Comparison of ENCODE assay signal across 8 mouse cellular contexts in the genomic region with DNA sequence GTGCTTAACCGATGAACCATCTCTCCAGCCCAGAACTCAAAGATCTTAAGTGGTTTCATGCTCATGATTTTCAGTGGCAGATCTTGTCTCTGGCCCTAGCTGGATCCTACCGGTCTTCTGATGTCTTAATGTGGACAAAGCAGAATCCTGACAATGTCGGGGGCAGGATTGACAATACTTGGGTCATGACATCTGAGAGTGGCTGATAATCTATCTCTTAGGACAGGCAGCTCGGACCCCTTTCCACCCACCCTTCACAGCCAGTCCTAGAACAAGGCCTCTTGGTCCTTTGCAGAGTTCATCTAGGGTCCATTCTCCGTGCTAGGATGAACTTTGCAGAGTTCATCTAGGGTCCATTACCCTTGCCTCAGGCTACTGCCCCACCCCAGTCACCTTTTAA. TPM values are rescaled to one million over a fixed set of nuclear protein-coding genes. Genes with fewer than 3 reads are reported as not detected.
DNase-seq lines count a peak whose midpoint lies in the region; ATAC-seq and TF ChIP-seq lines count a peak whose summit lies in the region.

No protein-coding gene starts in this region.

- peaks cover 31% of the 10 kb centered on the region for H3K4me1 ChIP-seq in heart, postnatal 0 days (ENCODE audit: control insufficient read depth, insufficient read depth)
- peaks cover 27% of the 10 kb centered on the region for H3K4me1 ChIP-seq in embryonic facial prominence, embryonic 14.5 days (ENCODE audit: control insufficient read depth, insufficient read depth, low read length)
- H3K4me1 ChIP-seq in limb, embryonic 10.5 days: peaks cover 51% of the 10 kb centered on the region
- peaks cover 23% of the 10 kb centered on the region for H3K4me1 ChIP-seq in midbrain, embryonic 16.5 days (ENCODE audit: control insufficient read depth, insufficient read depth, low read length)

- peak overlapping the region; percentile 100 for H3K4me2 ChIP-seq in heart, postnatal 0 days (ENCODE audit: low read depth, low read length)
- H3K4me2 ChIP-seq in embryonic facial prominence, embryonic 14.5 days (ENCODE audit: low read depth, low read length): peak overlapping the region; percentile 94
- peak overlapping the region; percentile 91 for H3K4me2 ChIP-seq in midbrain, embryonic 16.5 days (ENCODE audit: low read length)

- DNase-seq in heart, postnatal 0 days (ENCODE audit: low spot score): no peak
- DNase-seq in heart, adult 8-10 months (ENCODE audit: low spot score): no peak
- no peak for DNase-seq in embryonic facial prominence, embryonic 14.5 days (ENCODE audit: low spot score)
- no peak for DNase-seq in limb, embryonic 10.5 days (ENCODE audit: low spot score)
- DNase-seq in spleen, postnatal 4 days (ENCODE audit: low spot score in 2 of 2): no peak
- no peak for DNase-seq in frontal cortex, adult 2 months (ENCODE audit: extremely low spot score in 1 of 2, low spot score in 1 of 2)

- H3K9me3 ChIP-seq in heart, postnatal 0 days (replicated peaks; ENCODE audit: control insufficient read depth, low read length): no peaks in the 10 kb centered on the region
- H3K9me3 ChIP-seq in embryonic facial prominence, embryonic 14.5 days (ENCODE audit: control insufficient read depth, low read length): no peaks in the 10 kb centered on the region
- H3K9me3 ChIP-seq in limb, embryonic 10.5 days (replicated peaks): no peaks in the 10 kb centered on the region
- no peaks in the 10 kb centered on the region for H3K9me3 ChIP-seq in midbrain, embryonic 16.5 days (replicated peaks; ENCODE audit: control insufficient read depth, low read length, poor library complexity, severe bottlenecking)

- no peaks in the 10 kb centered on the region for H3K27me3 ChIP-seq in heart, postnatal 0 days (ENCODE audit: control insufficient read depth, insufficient read depth, low read length)
- H3K27me3 ChIP-seq in embryonic facial prominence, embryonic 14.5 days (replicated peaks; ENCODE audit: control insufficient read depth, insufficient read depth, low read length): no peaks in the 10 kb centered on the region
- peaks cover 16% of the 10 kb centered on the region for H3K27me3 ChIP-seq in limb, embryonic 10.5 days (ENCODE audit: low read depth, poor library complexity, severe bottlenecking)
- no peaks in the 10 kb centered on the region for H3K27me3 ChIP-seq in midbrain, embryonic 16.5 days (ENCODE audit: control insufficient read depth, insufficient read depth, low read depth, low read length)

- TF ChIP-seq CTCF in heart, postnatal 0 days (IDR thresholded peaks at IDR 0.05; ENCODE audit: low read depth): no peak

- H3K4me3 ChIP-seq in heart, postnatal 0 days (ENCODE audit: low read depth, low read length): peak overlapping the region; percentile 95; the same call in 1 of the 2 replicates
- peak overlapping the region; percentile 91 for H3K4me3 ChIP-seq in embryonic facial prominence, embryonic 14.5 days (ENCODE audit: low read depth, low read length)
- peak overlapping the region; percentile 90; the same call in 1 of the 2 replicates for H3K4me3 ChIP-seq in limb, embryonic 10.5 days
- H3K4me3 ChIP-seq in midbrain, embryonic 16.5 days (ENCODE audit: low read depth, low read length): peak overlapping the region; percentile 94

- no peak overlapping the region for H3K9ac ChIP-seq in heart, postnatal 0 days (replicated peaks; ENCODE audit: low read depth, low read length)
- 0 out of 2 replicates have a peak overlapping the region, but pooled peaks have one; percentile 89 for H3K9ac ChIP-seq in embryonic facial prominence, embryonic 14.5 days (ENCODE audit: low read depth, low read length)
- 0 out of 2 replicates have a peak overlapping the region, but pooled peaks have one; percentile 20 for H3K9ac ChIP-seq in midbrain, embryonic 16.5 days (ENCODE audit: low read depth, low read length)

- no peak for ATAC-seq in heart, postnatal 0 days (ENCODE audit: insufficient read depth, low read depth)
- ATAC-seq in embryonic facial prominence, embryonic 14.5 days (ENCODE audit: low read depth): no peak
- ATAC-seq in midbrain, embryonic 16.5 days: no peak
- ATAC-seq in frontal cortex, adult (ENCODE audit: low TSS enrichment): no peak

- H3K27ac ChIP-seq in heart, postnatal 0 days (ENCODE audit: low read depth): no peak overlapping the region
- no peak overlapping the region for H3K27ac ChIP-seq in embryonic facial prominence, embryonic 14.5 days (replicated peaks; ENCODE audit: low read depth, low read length)
- H3K27ac ChIP-seq in limb, embryonic 10.5 days: no peak overlapping the region
- H3K27ac ChIP-seq in midbrain, embryonic 16.5 days (ENCODE audit: low read length): no peak overlapping the region

- 64% methylated on average over 5 of the region's 5 CpGs for WGBS in heart, postnatal 0 days
- 54% methylated on average over 5 of the region's 5 CpGs for WGBS in embryonic facial prominence, embryonic 14.5 days
- WGBS in limb, embryonic 10.5 days: 68% methylated on average over 5 of the region's 5 CpGs
- 58% methylated on average over 5 of the region's 5 CpGs for WGBS in midbrain, embryonic 16.5 days

- no peak for TF ChIP-seq EP300 in heart, postnatal 0 days (IDR thresholded peaks at IDR 0.05; ENCODE audit: low read depth)

- no peaks in the 10 kb centered on the region for H3K36me3 ChIP-seq in heart, postnatal 0 days (replicated peaks; ENCODE audit: control insufficient read depth, insufficient read depth, low read length)
- H3K36me3 ChIP-seq in embryonic facial prominence, embryonic 14.5 days (ENCODE audit: control insufficient read depth, insufficient read depth, low read length): no peaks in the 10 kb centered on the region
- H3K36me3 ChIP-seq in limb, embryonic 10.5 days: no peaks in the 10 kb centered on the region
- H3K36me3 ChIP-seq in midbrain, embryonic 16.5 days (ENCODE audit: control insufficient read depth, insufficient read depth, low read length): no peaks in the 10 kb centered on the region

RNA-seq across cellular contexts. Expression of a gene that starts 2.1 kb away (rescaled TPM):
- 30.2 and 31.4 TPM in 2 replicates for total RNA-seq in heart, postnatal 0 days (2014; rRNA removed; ENCODE audit: low replicate concordance)
- 32.4 and 32.7 TPM in 2 replicates for polyA plus RNA-seq in heart, postnatal 0 days (2015; fragmentation: Nextera tagmentation; extraction: Ambion mirVana)
- total RNA-seq in heart, adult 8-10 months (2022): 10 to 100 TPM; 14.5 to 18.6 (median 15.7) TPM
- polyA plus RNA-seq in embryonic facial prominence, embryonic 14.5 days (2014; fragmentation: Nextera tagmentation; extraction: Ambion mirVana): 28.9 and 33.2 TPM in 2 replicates
- 39.0 and 67.2 TPM in 2 replicates for polyA plus RNA-seq in limb, embryonic 10.5 days (2016; fragmentation: Nextera tagmentation; extraction: Ambion mirVana)
- 46.1 and 52.7 TPM in 2 replicates for polyA plus RNA-seq in midbrain, embryonic 16.5 days (2015; fragmentation: Nextera tagmentation; extraction: Ambion mirVana)
- polyA plus RNA-seq in frontal cortex, adult 2 months (2012; rRNA removed): 72.0 and 73.5 TPM in 2 replicates
